Mouse (Mus musculus) ES-Bruce4 (cell line): ENCODE results near the gene Mgat5.

Experiments
- CTCF ChIP-seq: IDR thresholded peaks from one replicate; pipeline ENCODE4 v1.8.1; 2011; ENCODE audit warnings: low read depth, low read length
- EP300 ChIP-seq: IDR thresholded peaks from 2 replicates; pipeline ENCODE4 v1.6.1; 2011; ENCODE audit warnings: low read depth, low read length; ENCODE audit not compliant: insufficient read depth
- POLR2A ChIP-seq: IDR thresholded peaks from one replicate; pipeline ENCODE4 v1.8.1; 2011; ENCODE audit warnings: low read length; ENCODE audit not compliant: insufficient read depth

GRCm38 (mm10) chr1:127513664-127514063, 308.8 kb downstream of the Mgat5 start:
- TF ChIP-seq CTCF (no peak), POLR2A (no peak), EP300 (no peak)
